Comparison of ENCODE assay signal across 19 mouse cellular contexts in genomic region chr10:20402941-20403340, GRCm38 (mm10). TPM values are rescaled to one million over a fixed set of nuclear protein-coding genes. Genes with fewer than 3 reads are reported as not detected.
DNase-seq lines count a peak whose midpoint lies in the region; ATAC-seq lines count a peak whose summit lies in the region.
"Had no signal": no experiment of that assay in that cellular context is flagged by ENCODE, and none has a peak within 500 bp of the region (broad histone marks: within the 10 kb centered on the region; RNA-seq: fewer than 3 reads in every experiment).

No protein-coding gene starts in this region.

- H3K27ac ChIP-seq in midbrain, embryonic 11.5 days (ENCODE audit: low read depth, low read length): no peak overlapping the region
- H3K27ac ChIP-seq in midbrain, embryonic 15.5 days: no peak overlapping the region

- WGBS in midbrain, embryonic 11.5 days: 88% methylated on average over 5 of the region's 5 CpGs
- 82% methylated on average over 5 of the region's 5 CpGs for WGBS in midbrain, embryonic 15.5 days

- H3K4me2 ChIP-seq in midbrain, embryonic 11.5 days: no peak overlapping the region
- no peak overlapping the region for H3K4me2 ChIP-seq in midbrain, embryonic 15.5 days

- H3K4me1 ChIP-seq in midbrain, embryonic 11.5 days (ENCODE audit: control insufficient read depth, insufficient read depth, low read length): no peaks in the 10 kb centered on the region
- no peaks in the 10 kb centered on the region for H3K4me1 ChIP-seq in midbrain, embryonic 15.5 days

- DNase-seq in heart, adult 11 months: peak; percentile 60
- no peak for DNase-seq in heart, adult 8-10 months (ENCODE audit: low spot score)
- DNase-seq in midbrain, embryonic 11.5 days (ENCODE audit: low spot score, missing footprints): peak; percentile 54
- DNase-seq: adrenal gland, adult 2 months; adrenal gland, adult 8-10 months; adrenal gland, postnatal 10 days; adrenal gland, postnatal 14 days; adrenal gland, postnatal 25 days; adrenal gland, postnatal 36 days; B cell, adult 2 months; cerebellum, adult 11 months; cerebellum, adult 11-12 months; cerebellum, adult 18-20 months had no signal

- no peak overlapping the region for H3K9ac ChIP-seq in midbrain, embryonic 11.5 days (ENCODE audit: low read length)
- H3K9ac ChIP-seq in midbrain, embryonic 15.5 days: no peak overlapping the region

- ATAC-seq in midbrain, embryonic 11.5 days (ENCODE audit: low FRiP score): no peak
- no peak for ATAC-seq in midbrain, embryonic 15.5 days (replicated peaks)
- ATAC-seq: activated CD4-positive, CD25-positive, alpha-beta regulatory T cell, adult 4 months; CD4-positive, CD25-positive, alpha-beta regulatory T cell, adult 4 months; Patski had no signal

- no peaks in the 10 kb centered on the region for H3K9me3 ChIP-seq in midbrain, embryonic 11.5 days (ENCODE audit: control insufficient read depth, low read length)
- H3K9me3 ChIP-seq in midbrain, embryonic 15.5 days: no peaks in the 10 kb centered on the region
- H3K9me3 ChIP-seq: G1E had no signal

- no peaks in the 10 kb centered on the region for H3K27me3 ChIP-seq in midbrain, embryonic 11.5 days (ENCODE audit: control insufficient read depth, insufficient read depth, low read length)
- H3K27me3 ChIP-seq in midbrain, embryonic 15.5 days (replicated peaks): no peaks in the 10 kb centered on the region
- H3K27me3 ChIP-seq: CH12.LX had no signal

- no peak overlapping the region for H3K4me3 ChIP-seq in midbrain, embryonic 11.5 days (ENCODE audit: low read depth, low read length)
- H3K4me3 ChIP-seq in midbrain, embryonic 15.5 days: no peak overlapping the region

- H3K36me3 ChIP-seq in midbrain, embryonic 11.5 days (ENCODE audit: control insufficient read depth, insufficient read depth, low read length): no peaks in the 10 kb centered on the region
- no peaks in the 10 kb centered on the region for H3K36me3 ChIP-seq in midbrain, embryonic 15.5 days (replicated peaks)
- H3K36me3 ChIP-seq: G1E had no signal

RNA-seq across cellular contexts. Expression of gene Mtfr2, which starts 55.4 kb away (rescaled TPM):
- total RNA-seq in heart, adult 8-10 months (2022): under 1 TPM in 1 of 4 experiments, not detected in 3; 0.14 TPM
- 1.4 TPM in 2 replicates for polyA plus RNA-seq in midbrain, embryonic 11.5 days (2014; fragmentation: Nextera tagmentation; extraction: Ambion mirVana)
- polyA plus RNA-seq in midbrain, embryonic 15.5 days (2015; fragmentation: Nextera tagmentation; extraction: Ambion mirVana): 0.38 and 0.50 TPM in 2 replicates
